Mouse (Mus musculus): ENCODE measurements around the gene Fancd2.

Fancd2 gene

GRCm38 (mm10) chr6:113608871-113609270 lies 77.4 kb downstream of the Fancd2 start:
- DNase-seq (ENCODE audit: inconsistent age in 2 of 2, low spot score in 1 of 2), result peak; percentile 36 to 80

- DNase-seq (ENCODE audit: inconsistent age in 2 of 2, low spot score in 1 of 2), result no peak
Observed at GRCm38 (mm10) chr6:113609293-113609692, 77.8 kb downstream of the Fancd2 start.

- DNase-seq (ENCODE audit: inconsistent age in 2 of 2, low spot score in 1 of 2), result no peak
Observed at GRCm38 (mm10) chr6:113612258-113612969, 80.9 kb downstream of the Fancd2 start.

- no peak for DNase-seq (ENCODE audit: inconsistent age in 2 of 2, low spot score in 1 of 2)
Observed at GRCm38 (mm10) chr6:113614152-113614551, 82.7 kb downstream of the Fancd2 start.

- DNase-seq (ENCODE audit: inconsistent age in 2 of 2, low spot score in 1 of 2), result no peak
Observed at GRCm38 (mm10) chr6:113614997-113615396, 83.5 kb downstream of the Fancd2 start.

GRCm38 (mm10) chr6:113615489-113615888 lies 84.0 kb downstream of the Fancd2 start:
- DNase-seq (ENCODE audit: inconsistent age in 2 of 2, low spot score in 1 of 2), result no peak

GRCm38 (mm10) chr6:113623386-113623785 lies 91.9 kb downstream of the Fancd2 start:
- DNase-seq (ENCODE audit: inconsistent age in 2 of 2, low spot score in 1 of 2), result no peak

- peak; percentile 92 to 97 for DNase-seq (ENCODE audit: inconsistent age in 2 of 2, low spot score in 1 of 2)
Observed at GRCm38 (mm10) chr6:113623941-113624751, 92.7 kb downstream of the Fancd2 start, which contains the start of gene Vhl. Gene Vhl, plus strand, starts transcription at chr6:113623959.

GRCm38 (mm10) chr6:113624989-113625770 lies 93.7 kb downstream of the Fancd2 start:
- DNase-seq (ENCODE audit: inconsistent age in 2 of 2, low spot score in 1 of 2), result peak in 1 of 2 experiments; percentile 75

GRCm38 (mm10) chr6:113630322-113630721 lies 98.8 kb downstream of the Fancd2 start:
- no peak for DNase-seq (ENCODE audit: inconsistent age in 2 of 2, low spot score in 1 of 2)

- no peak for DNase-seq (ENCODE audit: inconsistent age in 2 of 2, low spot score in 1 of 2)
Observed at GRCm38 (mm10) chr6:113632863-113633262, 101.4 kb downstream of the Fancd2 start.

- DNase-seq (ENCODE audit: inconsistent age in 2 of 2, low spot score in 1 of 2), result peak; percentile 96 to 99
Observed at GRCm38 (mm10) chr6:113638302-113639040, 107.0 kb downstream of the Fancd2 start, which contains the start of gene Irak2. Gene Irak2, plus strand, starts transcription at chr6:113638467.

GRCm38 (mm10) chr6:113639201-113639600 lies 107.7 kb downstream of the Fancd2 start:
- DNase-seq (ENCODE audit: inconsistent age in 2 of 2, low spot score in 1 of 2), result no peak

GRCm38 (mm10) chr6:113642605-113643004 lies 111.1 kb downstream of the Fancd2 start:
- peak in 1 of 2 experiments; percentile 33 for DNase-seq (ENCODE audit: inconsistent age in 2 of 2, low spot score in 1 of 2)

GRCm38 (mm10) chr6:113643021-113643420 lies 111.5 kb downstream of the Fancd2 start:
- DNase-seq (ENCODE audit: inconsistent age in 2 of 2, low spot score in 1 of 2), result no peak

GRCm38 (mm10) chr6:113643967-113644366 lies 112.5 kb downstream of the Fancd2 start:
- no peak for DNase-seq (ENCODE audit: inconsistent age in 2 of 2, low spot score in 1 of 2)

- DNase-seq (ENCODE audit: inconsistent age in 2 of 2, low spot score in 1 of 2), result peak; percentile 71 to 78
Observed at GRCm38 (mm10) chr6:113644808-113645207, 113.3 kb downstream of the Fancd2 start.
